Mouse (Mus musculus) erythroblast, embryonic 14.5 days (primary cell): ENCODE measurements around the gene Tubd1. TPM values are rescaled to one million over a fixed set of nuclear protein-coding genes. Genes with fewer than 3 reads are reported as not detected.
A peak's percentile ranks its signal among the peaks of the same experiment; 100 is the strongest.

Experiments
- H3K27me3 ChIP-seq: 2 replicates; pipeline ENCODE4 v1.6.1; 2012; ENCODE audit warnings: inconsistent platforms; ENCODE audit not compliant: control insufficient read depth
- H3K36me3 ChIP-seq: 2 replicates; pipeline ENCODE4 v1.6.1; 2012; ENCODE audit warnings: mild to moderate bottlenecking, inconsistent platforms; ENCODE audit not compliant: control insufficient read depth
- H3K4me1 ChIP-seq: 2 replicates; pipeline ENCODE4 v1.6.1; 2012; ENCODE audit warnings: inconsistent platforms; ENCODE audit not compliant: control insufficient read depth
- H3K4me3 ChIP-seq: replicated peaks from 2 replicates; pipeline ENCODE3; 2012; ENCODE audit warnings: moderate library complexity, mild to moderate bottlenecking, inconsistent platforms
- H3K9me3 ChIP-seq: 2 replicates; pipeline ENCODE4 v1.6.1; 2012; ENCODE audit warnings: low read length, inconsistent platforms, mixed read lengths; ENCODE audit not compliant: control insufficient read depth
- GATA1 ChIP-seq: IDR thresholded peaks from 2 replicates; pipeline ENCODE4 v1.6.1; 2012; ENCODE audit warnings: low read length, inconsistent platforms, mixed read lengths
- TAL1 ChIP-seq: IDR thresholded peaks from 3 replicates; pipeline ENCODE4 v1.6.1; 2012; ENCODE audit warnings: low read length, inconsistent platforms, mixed read lengths
- polyA plus RNA-seq: library from polyadenylated mRNA; stranded (reverse); fragments of >175 nt; gene quantifications from 2 replicates; pipeline ENCODE4 v1.2.3, GENCODE M21; 2012

Gene Tubd1
- polyA plus RNA-seq, 1 experiment, result 0.02 TPM

- peaks cover 69% of the 10 kb centered on the region for H3K36me3 ChIP-seq
- no peaks in the 10 kb centered on the region for H3K9me3 ChIP-seq
- TF ChIP-seq TAL1, result no peak
- peaks cover 70% of the 10 kb centered on the region for H3K4me1 ChIP-seq
- H3K4me3 ChIP-seq, result peak overlapping the region; percentile 48
- H3K27me3 ChIP-seq, result no peaks in the 10 kb centered on the region
These were observed 69.3 kb downstream of the Tubd1 start for GRCm38 (mm10) chr11:86614056-86614530.

GRCm38 (mm10) chr11:86614607-86615006 lies 69.8 kb downstream of the Tubd1 start:
- Histone ChIP-seq H3K36me3 (peaks cover 72% of the 10 kb centered on the region), H3K4me3 (no peak overlapping the region), H3K27me3 (no peaks in the 10 kb centered on the region), H3K9me3 (no peaks in the 10 kb centered on the region), H3K4me1 (peaks cover 69% of the 10 kb centered on the region)
- TF ChIP-seq GATA1, result no peak
- no peak for TF ChIP-seq TAL1

Other genes starting within 250 kb of the Tubd1 start
- 0.34 and 0.42 TPM in 2 replicates for gene Med13, start 187.4 kb upstream of the Tubd1 start, polyA plus RNA-seq
- gene Rnft1, start 60.3 kb upstream of the Tubd1 start, polyA plus RNA-seq, result 0.10 and 0.13 TPM in 2 replicates
- 0.57 and 1.4 TPM in 2 replicates for gene Rps6kb1, start 186 bp upstream of the Tubd1 start, polyA plus RNA-seq
- gene Vmp1, start 138.8 kb downstream of the Tubd1 start, polyA plus RNA-seq, result 1.3 and 2.6 TPM in 2 replicates
- gene Ptrh2, start 139.0 kb downstream of the Tubd1 start, polyA plus RNA-seq, result 0.08 and 0.16 TPM in 2 replicates
- gene Cltc, start 212.6 kb downstream of the Tubd1 start, polyA plus RNA-seq, result 3.4 and 4.8 TPM in 2 replicates